In the genomic region with DNA sequence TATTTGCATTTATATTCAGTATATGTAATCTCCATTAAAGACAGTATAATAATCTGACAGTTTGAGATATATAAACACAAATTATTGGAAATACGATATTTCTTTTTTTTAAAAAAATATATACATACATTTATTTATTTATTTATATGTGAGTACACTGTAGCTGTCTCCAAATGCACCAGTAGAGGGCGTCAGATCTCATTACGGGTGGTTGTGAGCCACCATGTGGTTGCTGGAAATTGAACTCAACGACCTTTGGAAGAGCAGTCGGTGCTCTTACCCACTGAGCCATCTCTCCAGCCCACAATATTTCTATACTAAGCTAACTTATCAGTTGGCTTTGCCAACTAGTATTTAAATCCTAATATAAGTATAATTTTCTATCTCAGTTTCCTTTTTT, we compare ENCODE assay signal across 11 mouse cellular contexts. TPM values are rescaled to one million over a fixed set of nuclear protein-coding genes. Genes with fewer than 3 reads are reported as not detected.
DNase-seq lines count a peak whose midpoint lies in the region; ATAC-seq and TF ChIP-seq lines count a peak whose summit lies in the region.
"Had no signal": no experiment of that assay in that cellular context is flagged by ENCODE, and none has a peak within 500 bp of the region (broad histone marks: within the 10 kb centered on the region; RNA-seq: fewer than 3 reads in every experiment).

No protein-coding gene starts in this region.

- dilution Hi-C loops in CH12.LX (cut with MboI; ENCODE audit: extremely low pct_ligation_motif_present, extremely low pct_unique_long_range_greater_than_20kb, low sequenced_read_pairs) = no loop called here

- TF ChIP-seq CTCF in CH12.LX (conservative IDR thresholded peaks at IDR 0.05 in 1 of 2, IDR thresholded peaks at IDR 0.05 in 1 of 2; ENCODE audit: low read depth in 2 of 2, low read length in 2 of 2) = peak in 1 of 2 experiments; percentile 75; a peak in 2 of 4 replicates

- no peak overlapping the region for H3K4me2 ChIP-seq in hindbrain, embryonic 14.5 days (replicated peaks)
- H3K4me2 ChIP-seq in hindbrain, embryonic 12.5 days (replicated peaks) = no peak overlapping the region
- H3K4me2 ChIP-seq in CH12.LX (ENCODE audit: insufficient read depth, low read depth, poor library complexity, severe bottlenecking) = no peak overlapping the region
- H3K4me2 ChIP-seq: neural tube, embryonic 12.5 days had no signal

- H3K4me3 ChIP-seq in hindbrain, embryonic 14.5 days (replicated peaks; ENCODE audit: low read length) = no peak overlapping the region
- H3K4me3 ChIP-seq in hindbrain, embryonic 12.5 days = no peak overlapping the region
- H3K4me3 ChIP-seq in CH12.LX (replicated peaks in 1 of 3; ENCODE audit: low read depth in 2 of 3, low read length in 2 of 3, poor library complexity in 1 of 3) = no peak overlapping the region
- H3K4me3 ChIP-seq: neural tube, embryonic 12.5 days had no signal

- H3K9me3 ChIP-seq in hindbrain, embryonic 14.5 days (ENCODE audit: control insufficient read depth, low read length) = no peaks in the 10 kb centered on the region
- H3K9me3 ChIP-seq in hindbrain, embryonic 12.5 days (replicated peaks) = no peaks in the 10 kb centered on the region
- H3K9me3 ChIP-seq in CH12.LX (replicated peaks; ENCODE audit: low read length) = no peaks in the 10 kb centered on the region
- H3K9me3 ChIP-seq: neural tube, embryonic 12.5 days had no signal

- no peak for TF ChIP-seq EP300 in CH12.LX (IDR thresholded peaks at IDR 0.05; ENCODE audit: low read length)

- no peak overlapping the region for H3K27ac ChIP-seq in hindbrain, embryonic 14.5 days
- H3K27ac ChIP-seq in hindbrain, embryonic 12.5 days = no peak overlapping the region
- no peak overlapping the region for H3K27ac ChIP-seq in CH12.LX (ENCODE audit: insufficient read depth, low read depth)
- H3K27ac ChIP-seq: neural tube, embryonic 12.5 days had no signal

- no peaks in the 10 kb centered on the region for H3K27me3 ChIP-seq in hindbrain, embryonic 14.5 days (ENCODE audit: control insufficient read depth, insufficient read depth, low read length)
- H3K27me3 ChIP-seq in hindbrain, embryonic 12.5 days = no peaks in the 10 kb centered on the region
- no peaks in the 10 kb centered on the region for H3K27me3 ChIP-seq in CH12.LX (replicated peaks)
- H3K27me3 ChIP-seq: neural tube, embryonic 12.5 days had no signal

- no peak for TF ChIP-seq POLR2A in CH12.LX (IDR thresholded peaks at IDR 0.05; ENCODE audit: low read depth, low read length)

- ATAC-seq in hindbrain, embryonic 14.5 days (ENCODE audit: low FRiP score) = no peak
- ATAC-seq in hindbrain, embryonic 12.5 days (ENCODE audit: low FRiP score) = no peak

- H3K9ac ChIP-seq in hindbrain, embryonic 14.5 days = no peak overlapping the region
- no peak overlapping the region for H3K9ac ChIP-seq in hindbrain, embryonic 12.5 days
- H3K9ac ChIP-seq in CH12.LX (ENCODE audit: insufficient read depth, low read depth) = no peak overlapping the region
- H3K9ac ChIP-seq: neural tube, embryonic 12.5 days had no signal

- DNase-seq in hindbrain, embryonic 14.5 days (ENCODE audit: low spot score) = peak; percentile 45
- DNase-seq in CH12.LX (ENCODE audit: extremely low read depth) (peak; percentile 53), ZHBTc4 (ENCODE audit: low read depth, low spot score) (peak; percentile 79)
- peak; percentile 41 for DNase-seq in lung, postnatal 10 days
- no peak for DNase-seq in layer of hippocampus, postnatal 14 days (ENCODE audit: low spot score in 2 of 2)
- no peak for DNase-seq in gastrocnemius, adult 18-20 months (ENCODE audit: low spot score)
- DNase-seq in urinary bladder, postnatal 36 days (ENCODE audit: low spot score in 2 of 2) = no peak

- TF ChIP-seq RAD21 in CH12.LX (IDR thresholded peaks at IDR 0.05; ENCODE audit: low read depth, low read length) = peak; percentile 12

- 62% methylated on average over 5 of the region's 5 CpGs for WGBS in hindbrain, embryonic 14.5 days
- WGBS in hindbrain, embryonic 12.5 days = 53% methylated on average over 5 of the region's 5 CpGs

- in situ Hi-C loops in CH12.LX (cut with MboI; ENCODE audit: low pct_ligation_motif_present, low pct_unique_long_range_greater_than_20kb, low sequenced_read_pairs) = no loop called here

- no peaks in the 10 kb centered on the region for H3K4me1 ChIP-seq in hindbrain, embryonic 14.5 days (replicated peaks; ENCODE audit: control insufficient read depth, insufficient read depth, low read length)
- no peaks in the 10 kb centered on the region for H3K4me1 ChIP-seq in hindbrain, embryonic 12.5 days
- no peaks in the 10 kb centered on the region for H3K4me1 ChIP-seq in CH12.LX (ENCODE audit: control insufficient read depth in 1 of 2, insufficient read depth in 2 of 2)
- H3K4me1 ChIP-seq: neural tube, embryonic 12.5 days had no signal

- H3K79me2 ChIP-seq in CH12.LX (replicated peaks; ENCODE audit: control insufficient read depth, extremely low read depth, insufficient read depth, poor library complexity, severe bottlenecking) = no peaks in the 10 kb centered on the region

- H3K36me3 ChIP-seq in hindbrain, embryonic 14.5 days (replicated peaks; ENCODE audit: control insufficient read depth, insufficient read depth) = peaks cover 85% of the 10 kb centered on the region
- peaks cover 55% of the 10 kb centered on the region for H3K36me3 ChIP-seq in hindbrain, embryonic 12.5 days
- H3K36me3 ChIP-seq in CH12.LX (replicated peaks in 1 of 2; ENCODE audit: control insufficient read depth in 1 of 2, insufficient read depth in 1 of 2, low read length in 1 of 2) = peaks cover 25 to 76% of the 10 kb centered on the region in 2 experiments

TF ChIP-seq in CH12.LX, 34 proteins besides CTCF, POLR2A, EP300 and RAD21:
- TF ChIP-seq MAZ (IDR thresholded peaks at IDR 0.05; ENCODE audit: low read depth, low read length) (no peak), NELFE (IDR thresholded peaks at IDR 0.05; ENCODE audit: low read depth, low read length) (0 out of 2 replicates have a peak, but pooled peaks have one; percentile 24), UBTF (IDR thresholded peaks at IDR 0.05; ENCODE audit: low read depth, low read length) (no peak), TCF12 (IDR thresholded peaks at IDR 0.05; ENCODE audit: low read depth, low read length) (no peak), MYC (IDR thresholded peaks at IDR 0.05; ENCODE audit: low read depth, low read length) (peak; percentile 67; the same call in 1 of the 2 replicates), MAFK (IDR thresholded peaks at IDR 0.05; ENCODE audit: insufficient replicate concordance, low read length) (no peak), USF1 (IDR thresholded peaks at IDR 0.05; ENCODE audit: low read depth, low read length) (no peak), HCFC1 (IDR thresholded peaks at IDR 0.05; ENCODE audit: low read depth, low read length) (no peak), SMC3 (IDR thresholded peaks at IDR 0.05; ENCODE audit: low read depth, low read length) (peak; percentile 50), CHD2 (IDR thresholded peaks at IDR 0.05; ENCODE audit: low read length) (no peak), ZMIZ1 (IDR thresholded peaks at IDR 0.05; ENCODE audit: low read depth, low read length) (no peak), USF2 (conservative IDR thresholded peaks at IDR 0.05; ENCODE audit: low read depth, low read length) (no peak), IRF4 (IDR thresholded peaks at IDR 0.05; ENCODE audit: low read depth, low read length) (no peak), JUN (IDR thresholded peaks at IDR 0.05; ENCODE audit: insufficient read depth, low read depth, low read length) (no peak), MAX (IDR thresholded peaks at IDR 0.05; ENCODE audit: low read length) (no peak), ELF1 (IDR thresholded peaks at IDR 0.05; ENCODE audit: low read depth, low read length) (no peak), GABPA (IDR thresholded peaks at IDR 0.05; ENCODE audit: insufficient replicate concordance, low read depth, low read length) (no peak), MEF2A (IDR thresholded peaks at IDR 0.05; ENCODE audit: borderline replicate concordance, low read depth, low read length) (no peak), ZC3H11A (IDR thresholded peaks at IDR 0.05; ENCODE audit: low read depth, low read length) (no peak)

RNA-seq across cellular contexts. Expression of a gene that starts 6.2 kb away (rescaled TPM):
- polyA plus RNA-seq in hindbrain, embryonic 14.5 days (2014; fragmentation: Nextera tagmentation; extraction: Ambion mirVana) = 17.4 and 17.6 TPM in 2 replicates
- 15.2 and 15.8 TPM in 2 replicates for polyA plus RNA-seq in hindbrain, embryonic 12.5 days (2016; fragmentation: Nextera tagmentation; extraction: Ambion mirVana)
- 1.2 TPM in 1 of 2 replicates, not detected in the other for total RNA-seq in CH12.LX (2012; rRNA removed)
- total RNA-seq in CH12.LX (2014; rRNA removed) = not detected in 2 replicates
- 3.0 TPM in 1 of 2 replicates, not detected in the other for polyA plus RNA-seq in CH12.LX (2012; ENCODE audit: insufficient read length, low read depth)
- 10 to 100 TPM; 10.2 to 11.3 TPM for total RNA-seq in layer of hippocampus, postnatal 14 days (2021)
- total RNA-seq in gastrocnemius, adult 18-20 months (2021) = 1 to 10 TPM; 2.1 to 2.2 TPM
- total RNA-seq: common myeloid progenitor, adult 5-6 weeks had no signal
- polyA plus RNA-seq: large intestine, adult 2 months had no signal

RNA-seq across cellular contexts. Expression of a gene that starts 30.1 kb away (rescaled TPM):
- polyA plus RNA-seq in hindbrain, embryonic 14.5 days (2014; fragmentation: Nextera tagmentation; extraction: Ambion mirVana) = 103 and 113 TPM in 2 replicates
- polyA plus RNA-seq in hindbrain, embryonic 12.5 days (2016; fragmentation: Nextera tagmentation; extraction: Ambion mirVana) = 133 and 139 TPM in 2 replicates
- 18.8 and 21.9 TPM in 2 replicates for total RNA-seq in CH12.LX (2012; rRNA removed)
- 50.1 and 52.4 TPM in 2 replicates for total RNA-seq in CH12.LX (2014; rRNA removed)
- 26.2 and 30.3 TPM in 2 replicates for polyA plus RNA-seq in CH12.LX (2012; ENCODE audit: insufficient read length, low read depth)
- total RNA-seq in layer of hippocampus, postnatal 14 days (2021) = 10 to 100 TPM; 59.0 to 65.7 TPM
- total RNA-seq in gastrocnemius, adult 18-20 months (2021) = 10 to 100 TPM; 10.5 to 17.9 TPM

RNA-seq across cellular contexts. Expression of a gene that starts 33.0 kb away (rescaled TPM):
- polyA plus RNA-seq in hindbrain, embryonic 14.5 days (2014; fragmentation: Nextera tagmentation; extraction: Ambion mirVana) = 34.9 and 37.1 TPM in 2 replicates
- 29.4 and 31.5 TPM in 2 replicates for polyA plus RNA-seq in hindbrain, embryonic 12.5 days (2016; fragmentation: Nextera tagmentation; extraction: Ambion mirVana)
- total RNA-seq in CH12.LX (2012; rRNA removed) (9.7 and 13.3 TPM in 2 replicates), CH12.LX (2014; rRNA removed) (7.7 TPM in 2 replicates)
- polyA plus RNA-seq in CH12.LX (2012; ENCODE audit: insufficient read length, low read depth) = 19.7 and 24.0 TPM in 2 replicates
- 10 to 100 TPM; 26.6 to 30.0 TPM for total RNA-seq in layer of hippocampus, postnatal 14 days (2021)
- 1 to 10 TPM; 4.7 to 8.5 TPM for total RNA-seq in gastrocnemius, adult 18-20 months (2021)

Comparison
In these comparisons a context has a peak if more than half of its experiments do, and no peak if none do; other contexts are left out.
1. DNase-seq: peak in hindbrain, embryonic 14.5 days (single experiment), CH12.LX (single experiment), ZHBTc4 (single experiment) and lung, postnatal 10 days (single experiment); none in layer of hippocampus, postnatal 14 days (0 of 2), gastrocnemius, adult 18-20 months (single experiment) and urinary bladder, postnatal 36 days (0 of 2).